Mouse (Mus musculus) hindbrain, embryonic 14.5 days (tissue): ENCODE data around the gene Zc3h18. TPM values are rescaled to one million over a fixed set of nuclear protein-coding genes. Genes with fewer than 3 reads are reported as not detected.
A peak's percentile ranks its signal among the peaks of the same experiment; 100 is the strongest.

Experiments used
- ATAC-seq: fragments of 200-750 bp; cut with Nextera tagmentation; 2 replicates; pipeline ENCODE4 v1.8.0; 2017; ENCODE audit warnings: moderate number of reproducible peaks, mild to moderate bottlenecking, moderate TSS enrichment, moderate library complexity; ENCODE audit not compliant: low FRiP score
- DNase-seq: peaks from one replicate; pipeline ENCODE4 v3.0.0-alpha.2; 2015; ENCODE audit warnings: low spot score
- H3K27ac ChIP-seq: fragments of 300-500 bp; sonication (generic); 2 replicates; pipeline ENCODE4 v1.5.1; 2014; ENCODE audit warnings: mild to moderate bottlenecking, moderate library complexity
- H3K27me3 ChIP-seq: fragments of 300-500 bp; sonication (generic); 2 replicates; pipeline ENCODE4 v1.6.1; 2014; ENCODE audit warnings: mild to moderate bottlenecking, low read length, mixed read lengths; ENCODE audit not compliant: control insufficient read depth, insufficient read depth
- H3K36me3 ChIP-seq: fragments of 300-500 bp; sonication (generic); replicated peaks from 2 replicates; pipeline ENCODE4 v1.6.1; 2014; ENCODE audit not compliant: control insufficient read depth, insufficient read depth
- H3K4me1 ChIP-seq: fragments of 300-500 bp; sonication (generic); replicated peaks from 2 replicates; pipeline ENCODE4 v1.6.1; 2014; ENCODE audit warnings: antibody characterized with exemption, low read length, mixed read lengths; ENCODE audit not compliant: control insufficient read depth, insufficient read depth
- H3K4me2 ChIP-seq: fragments of 300-500 bp; sonication (generic); replicated peaks from 2 replicates; pipeline ENCODE4 v1.6.1; 2014; ENCODE audit warnings: mild to moderate bottlenecking, moderate library complexity
- H3K4me3 ChIP-seq: fragments of 300-500 bp; sonication (generic); replicated peaks from 2 replicates; pipeline ENCODE4 v1.5.1; 2014; ENCODE audit warnings: mild to moderate bottlenecking, low read length
- H3K9ac ChIP-seq: fragments of 300-500 bp; sonication (generic); 2 replicates; pipeline ENCODE4 v1.6.1; 2014
- H3K9me3 ChIP-seq: fragments of 300-500 bp; sonication (generic); 2 replicates; pipeline ENCODE4 v1.6.1; 2016; ENCODE audit warnings: low read length; ENCODE audit not compliant: control insufficient read depth
- WGBS: fragments of 180-500 bp; shearing (Covaris S2); extraction: QIAGEN DNeasy Blood & Tissue Kit; methylation state at CpG from one replicate; pipeline ENCODE4 v1.1.7; 2014; 5-methylcytosine and 5-hydroxymethylcytosine counted together
- polyA plus RNA-seq: library from polyadenylated mRNA; unstranded; fragments of >200 nt; fragmentation: Nextera tagmentation; extraction: Ambion mirVana; gene quantifications from 2 replicates; pipeline ENCODE4 v1.2.1, GENCODE M21; 2014

Zc3h18 gene
- polyA plus RNA-seq, 1 experiment from 2014 or later, result 23.4 TPM

- H3K4me1 ChIP-seq, result peaks cover 6% of the 10 kb centered on the region
- ATAC-seq (no peak), DNase-seq (no peak)
- no peaks in the 10 kb centered on the region for H3K9me3 ChIP-seq
- 90% methylated on average over 14 of the region's 20 CpGs for WGBS
- no peak overlapping the region for H3K4me2 ChIP-seq
- peaks cover 6% of the 10 kb centered on the region; the same call in 1 of the 2 replicates for H3K27me3 ChIP-seq
- peaks cover 61% of the 10 kb centered on the region for H3K36me3 ChIP-seq
- H3K27ac ChIP-seq, result no peak overlapping the region
- no peak overlapping the region for H3K4me3 ChIP-seq
- no peak overlapping the region for H3K9ac ChIP-seq
Observed at GRCm38 (mm10) chr8:122436586-122437125, 60.2 kb downstream of the Zc3h18 start.

GRCm38 (mm10) chr8:122437708-122438331 lies 61.4 kb downstream of the Zc3h18 start:
- H3K9ac ChIP-seq, result no peak overlapping the region
- no peak overlapping the region for H3K4me2 ChIP-seq
- DNase-seq, result no peak
- WGBS, result 94% methylated on average over 13 of the region's 13 CpGs
- H3K4me3 ChIP-seq, result no peak overlapping the region
- H3K27ac ChIP-seq, result no peak overlapping the region
- H3K4me1 ChIP-seq, result peaks cover 10% of the 10 kb centered on the region; the same call in 1 of the 2 replicates
- no peaks in the 10 kb centered on the region for H3K9me3 ChIP-seq
- peaks cover 3% of the 10 kb centered on the region; the same call in 1 of the 2 replicates for H3K27me3 ChIP-seq
- ATAC-seq, result no peak
- H3K36me3 ChIP-seq, result peaks cover 61% of the 10 kb centered on the region

- Histone ChIP-seq H3K4me2 (no peak overlapping the region), H3K27me3 (no peaks in the 10 kb centered on the region), H3K4me1 (peaks cover 10% of the 10 kb centered on the region; the same call in 1 of the 2 replicates), H3K4me3 (no peak overlapping the region), H3K27ac (no peak overlapping the region), H3K36me3 (peaks cover 49% of the 10 kb centered on the region), H3K9ac (no peak overlapping the region), H3K9me3 (no peaks in the 10 kb centered on the region)
- 96% methylated on average over 16 of the region's 16 CpGs for WGBS
- ATAC-seq, result no peak
- DNase-seq, result no peak
Observed at GRCm38 (mm10) chr8:122439336-122439735, 62.9 kb downstream of the Zc3h18 start.

GRCm38 (mm10) chr8:122441326-122441725 lies 64.9 kb downstream of the Zc3h18 start:
- H3K4me1 ChIP-seq, result peaks cover 23% of the 10 kb centered on the region
- DNase-seq, result no peak
- H3K27me3 ChIP-seq, result no peaks in the 10 kb centered on the region
- no peak for ATAC-seq
- peaks cover 30% of the 10 kb centered on the region for H3K36me3 ChIP-seq
- no peak overlapping the region for H3K9ac ChIP-seq
- no peak overlapping the region for H3K4me2 ChIP-seq
- H3K27ac ChIP-seq, result no peak overlapping the region
- 100% methylated on average over 1 of the region's 1 CpGs for WGBS
- H3K4me3 ChIP-seq, result no peak overlapping the region
- H3K9me3 ChIP-seq, result no peaks in the 10 kb centered on the region

- DNase-seq, result no peak
- 14% methylated on average over 7 of the region's 7 CpGs for WGBS
- peak overlapping the region; percentile 74 for H3K4me3 ChIP-seq
- peak overlapping the region; percentile 80 for H3K9ac ChIP-seq
- H3K36me3 ChIP-seq, result peaks cover 21% of the 10 kb centered on the region
- H3K4me2 ChIP-seq, result peak overlapping the region; percentile 85
- H3K4me1 ChIP-seq, result peaks cover 23% of the 10 kb centered on the region
- ATAC-seq, result no peak
- no peaks in the 10 kb centered on the region for H3K27me3 ChIP-seq
- no peaks in the 10 kb centered on the region for H3K9me3 ChIP-seq
- peak overlapping the region; percentile 85 for H3K27ac ChIP-seq
Observed at GRCm38 (mm10) chr8:122442356-122442755, 65.9 kb downstream of the Zc3h18 start.

GRCm38 (mm10) chr8:122442781-122443180 lies 66.4 kb downstream of the Zc3h18 start:
- Histone ChIP-seq H3K4me1 (peaks cover 23% of the 10 kb centered on the region), H3K27me3 (no peaks in the 10 kb centered on the region), H3K4me3 (peak overlapping the region; percentile 74), H3K4me2 (peak overlapping the region; percentile 85), H3K27ac (peak overlapping the region; percentile 85), H3K9me3 (no peaks in the 10 kb centered on the region), H3K9ac (peak overlapping the region; percentile 80), H3K36me3 (peaks cover 17% of the 10 kb centered on the region)
- WGBS, result under 1% methylated on average over 11 of the region's 12 CpGs
- DNase-seq (no peak), ATAC-seq (no peak)

- Histone ChIP-seq H3K4me3 (peak within 1 kb of the TSS; percentile 74), H3K4me2 (peak within 1 kb of the TSS; percentile 85), H3K27me3 (no peaks in the 10 kb centered on the region), H3K9me3 (no peaks in the 10 kb centered on the region), H3K9ac (peak within 1 kb of the TSS; percentile 82), H3K4me1 (peaks cover 23% of the 10 kb centered on the region), H3K27ac (peak within 1 kb of the TSS; percentile 95), H3K36me3 (peaks cover 10% of the 10 kb centered on the region)
- under 1% methylated on average over 47 of the region's 47 CpGs for WGBS
- DNase-seq (peak; percentile 98), ATAC-seq (peak; percentile 98)
Observed at GRCm38 (mm10) chr8:122443262-122444006, 67.0 kb downstream of the Zc3h18 start, which contains the start of gene Mvd. Gene Mvd, minus strand, starts transcription at chr8:122443422.

GRCm38 (mm10) chr8:122444058-122444748 lies 67.8 kb downstream of the Zc3h18 start:
- peak; percentile 43 for ATAC-seq

GRCm38 (mm10) chr8:122445203-122445602 lies 68.8 kb downstream of the Zc3h18 start:
- Histone ChIP-seq H3K9ac (0 out of 2 replicates have a peak overlapping the region, but pooled peaks have one; percentile 82), H3K9me3 (no peaks in the 10 kb centered on the region), H3K4me1 (peaks cover 23% of the 10 kb centered on the region), H3K36me3 (no peaks in the 10 kb centered on the region), H3K27me3 (no peaks in the 10 kb centered on the region), H3K4me2 (peak overlapping the region; percentile 75), H3K4me3 (peak overlapping the region; percentile 74; the same call in 1 of the 2 replicates), H3K27ac (peak overlapping the region; percentile 95)
- no peak for DNase-seq
- ATAC-seq, result no peak
- whole genome bisulfite sequencing, result 68% methylated on average over 3 of the region's 3 CpGs

More at GRCm38 (mm10) chr8:122444058-122444748, 67.8 kb downstream of the Zc3h18 start:
- Histone ChIP-seq H3K4me3 (peak overlapping the region; percentile 74), H3K27ac (peak overlapping the region; percentile 95), H3K27me3 (no peaks in the 10 kb centered on the region), H3K36me3 (peaks cover 3% of the 10 kb centered on the region), H3K4me1 (peaks cover 23% of the 10 kb centered on the region), H3K9me3 (no peaks in the 10 kb centered on the region), H3K9ac (peak overlapping the region; percentile 82), H3K4me2 (peak overlapping the region; percentile 75)
- peak; percentile 86 for DNase-seq
- WGBS, result 10% methylated on average over 19 of the region's 19 CpGs
